Mouse (Mus musculus) liver, embryonic 14.5 days (tissue): Measurements from ENCODE around the gene Sirt7.

Experiments
- CTCF ChIP-seq: IDR thresholded peaks from 2 replicates; pipeline ENCODE4 v1.5.1; 2016; ENCODE audit warnings: antibody characterized with exemption, low read depth, control low read depth
- EP300 ChIP-seq: IDR thresholded peaks from 2 replicates; pipeline ENCODE4 v1.6.1; 2016; ENCODE audit warnings: antibody characterized with exemption, low read depth

DNA sequence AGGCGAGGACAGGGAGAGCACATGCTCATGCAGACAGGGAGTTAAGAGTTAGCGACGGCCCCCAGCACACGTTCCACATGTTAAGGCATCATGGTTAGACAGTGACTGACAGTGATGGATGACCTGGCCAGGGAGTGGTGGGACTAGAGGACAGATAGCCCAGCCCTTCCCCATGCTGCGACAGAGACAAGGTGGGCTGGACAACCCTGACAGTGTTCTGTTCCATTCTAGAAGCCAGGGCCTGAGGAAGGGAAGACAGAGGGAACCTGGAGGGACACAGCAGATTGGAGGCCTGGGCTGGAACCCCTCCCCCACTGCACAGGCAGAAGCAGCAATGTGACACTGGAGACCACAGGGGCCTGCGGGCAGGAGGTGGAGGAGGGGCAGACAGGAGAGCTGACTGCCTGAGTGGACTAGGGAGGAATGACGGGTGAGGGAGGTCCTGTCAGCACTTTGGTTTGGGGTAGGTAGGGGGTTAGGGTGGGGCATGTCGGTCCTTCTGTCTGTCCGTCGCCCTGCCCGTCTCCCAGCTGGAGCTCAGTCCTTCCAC, 46.3 kb downstream of the Sirt7 start:
- TF ChIP-seq CTCF (no peak), EP300 (no peak)
